Mouse (Mus musculus) 416B (cell line): ENCODE measurements at regions not wholly inside any gene's neighbourhood (a gene's known extent, or its start where the extent isn't known, plus 50 kb on each side); places are given as distances from the start of the nearest gene placed in this dataset.

ENCODE experiments used
- DNase-seq: peaks from one replicate; pipeline ENCODE4 v3.0.0; 2011; ENCODE audit warnings: low read depth

DNA sequence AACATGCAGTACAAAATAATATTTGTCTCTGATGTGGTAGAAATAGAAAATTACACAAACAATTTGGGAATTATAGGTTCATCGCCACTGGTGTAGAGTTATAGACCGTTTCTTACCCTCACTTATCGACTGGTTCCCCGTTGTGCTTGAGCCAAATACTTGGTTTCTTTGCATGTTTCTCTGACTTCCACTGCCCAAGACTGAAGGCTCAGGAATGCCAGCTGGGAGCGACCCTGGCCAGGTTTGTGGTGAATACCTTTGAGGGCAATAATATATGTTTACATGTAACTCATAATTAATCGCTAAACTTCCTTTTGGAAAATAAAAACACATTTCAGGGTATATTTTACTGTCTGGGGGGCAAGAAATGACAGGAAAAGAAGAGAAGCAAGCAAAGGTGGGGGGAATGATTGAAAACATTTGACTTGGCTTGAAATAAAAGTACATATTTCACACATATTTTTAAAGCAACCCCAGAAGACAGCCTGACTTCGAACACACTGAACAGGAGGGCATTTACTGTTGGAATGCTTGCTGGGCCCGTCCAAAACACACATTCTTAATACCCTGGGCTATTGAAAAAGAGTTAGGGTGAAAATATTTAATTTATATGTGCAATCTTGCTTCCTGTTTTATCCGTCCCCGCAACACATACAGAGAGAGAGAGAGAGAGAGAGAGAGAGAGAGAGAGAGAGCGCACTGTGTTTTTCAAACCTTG lies 75.3 kb upstream of the Ccn2 start:
- DNase-seq = no peak

DNA sequence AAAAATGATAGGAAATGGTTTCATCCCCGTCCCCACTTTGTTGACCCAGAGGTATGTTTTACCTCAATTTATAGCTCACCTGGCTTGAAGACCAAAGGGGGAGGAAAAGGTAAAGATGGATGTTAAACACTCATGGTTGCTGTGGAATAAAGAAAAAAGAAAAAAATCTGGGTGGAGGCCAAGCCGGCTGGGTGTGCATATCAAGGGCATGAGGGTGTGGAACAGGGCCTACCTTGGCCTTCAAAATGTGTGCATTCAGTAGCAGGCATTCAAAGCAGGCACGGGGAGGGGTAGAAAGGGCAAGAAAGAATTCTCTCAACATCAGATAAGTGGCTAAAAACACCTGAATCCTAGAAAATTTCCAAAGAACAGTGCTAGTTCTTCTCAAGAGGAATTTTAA lies 74.7 kb upstream of the Ccn2 start:
- no peak for DNase-seq

DNA sequence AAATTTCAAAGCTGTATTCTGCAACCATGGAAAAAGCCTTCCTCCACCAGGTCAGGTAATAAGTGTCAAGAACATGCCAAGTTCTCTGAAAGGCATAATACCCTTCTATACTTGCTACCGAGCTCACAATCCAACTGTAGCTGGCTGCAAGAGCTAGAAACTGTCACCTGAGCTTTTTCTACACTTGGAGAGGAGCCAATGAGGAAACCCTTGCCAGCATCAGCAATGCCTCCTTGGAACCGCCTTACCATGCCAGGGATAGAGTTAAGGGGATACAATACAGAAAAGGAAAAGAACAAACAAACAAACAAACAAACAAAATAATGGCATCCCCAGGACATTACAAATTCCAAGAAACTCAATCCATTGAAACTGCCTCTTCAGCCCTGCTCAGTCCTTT lies 62.5 kb upstream of the Ccn2 start:
- DNase-seq = no peak

DNA sequence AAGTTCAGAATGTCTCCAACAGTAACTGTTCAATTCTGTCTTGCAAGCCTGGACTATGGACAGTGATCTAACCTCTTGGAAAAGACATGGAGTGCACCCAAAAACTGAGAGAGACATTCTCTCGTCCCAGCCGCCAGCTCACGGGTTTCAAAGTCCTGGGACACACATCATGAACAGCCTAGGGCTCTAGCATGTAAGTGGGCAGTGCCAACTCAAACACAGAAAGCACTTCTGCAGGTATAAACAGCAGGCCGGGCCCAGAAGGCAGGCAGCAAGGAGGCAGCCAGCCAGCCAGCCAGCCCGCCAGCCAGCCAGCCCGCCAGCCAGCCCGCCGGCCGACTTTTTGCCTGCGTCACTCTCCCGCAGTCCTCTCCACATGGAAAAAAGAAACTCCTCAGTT lies 60.3 kb upstream of the Ccn2 start:
- no peak for DNase-seq

DNA sequence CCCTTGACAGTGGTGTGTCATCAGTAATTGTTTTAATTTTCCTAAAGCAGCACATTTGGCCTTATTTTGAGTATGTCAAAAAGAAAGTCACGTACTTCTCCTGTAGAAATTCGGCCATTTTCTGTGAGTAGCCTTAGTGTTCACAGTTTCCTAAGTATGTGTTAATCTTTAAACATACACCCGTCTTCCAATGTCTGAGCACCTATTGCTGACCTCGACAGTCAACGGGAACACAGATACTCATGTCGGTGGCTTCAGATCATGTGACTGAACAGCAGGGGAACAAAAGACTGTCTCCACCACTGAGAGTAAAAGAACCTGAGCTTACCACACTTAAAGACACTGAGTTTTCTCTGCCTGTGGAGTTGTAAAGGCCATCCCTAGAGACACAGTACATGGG lies 59.8 kb upstream of the Ccn2 start:
- DNase-seq = no peak

DNA sequence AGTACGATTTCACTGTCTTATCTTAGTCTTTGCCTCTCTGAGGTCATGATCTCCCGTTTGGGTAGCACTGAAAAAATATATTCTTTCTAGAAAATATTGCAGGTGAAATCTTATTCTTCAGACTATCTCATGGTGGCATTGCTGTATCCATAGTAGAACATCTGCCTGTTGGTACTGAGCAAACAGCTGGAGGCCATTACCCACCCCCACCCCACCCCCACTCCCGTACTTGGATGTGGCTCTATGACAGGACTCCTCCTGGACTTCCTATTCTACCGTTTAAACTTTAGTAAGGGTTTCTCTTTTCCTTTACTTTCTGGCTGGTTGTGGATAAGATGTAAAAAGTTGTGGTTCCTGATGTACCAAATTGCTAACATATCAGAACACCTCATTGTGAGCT lies 53.3 kb upstream of the Ccn2 start:
- DNase-seq = no peak
